In genomic region chr2:26495701-26496100, GRCm38 (mm10) we compare ENCODE assay signal across 9 mouse cellular contexts. TPM values are rescaled to one million over a fixed set of nuclear protein-coding genes. Genes with fewer than 3 reads are reported as not detected.
DNase-seq lines count a peak whose midpoint lies in the region; ATAC-seq and TF ChIP-seq lines count a peak whose summit lies in the region.
"Had no signal": no experiment of that assay in that cellular context is flagged by ENCODE, and none has a peak within 500 bp of the region (broad histone marks: within the 10 kb centered on the region; RNA-seq: fewer than 3 reads in every experiment).

No protein-coding gene starts in this region.

- no peak for TF ChIP-seq CTCF in layer of hippocampus, adult 2 months (conservative IDR thresholded peaks at IDR 0.05)

- no peak for DNase-seq in layer of hippocampus, adult 2 months (ENCODE audit: low spot score in 2 of 2)
- DNase-seq in layer of hippocampus, postnatal 10 days (ENCODE audit: low spot score in 2 of 2), result no peak
- DNase-seq in forebrain, embryonic 11.5 days (ENCODE audit: low spot score), result no peak
- no peak for DNase-seq in Muller cell, postnatal 12 days (ENCODE audit: inconsistent ontology term)
- DNase-seq: cerebellum, postnatal 36 days had no signal

- peak overlapping the region; percentile 93 for H3K27ac ChIP-seq in layer of hippocampus, adult 2 months
- no peak overlapping the region for H3K27ac ChIP-seq in forebrain, embryonic 11.5 days (ENCODE audit: low read depth, low read length)
- peak overlapping the region; percentile 88 for H3K27ac ChIP-seq in heart, embryonic 16.5 days (ENCODE audit: low read length)
- peak overlapping the region; percentile 45; the same call in 1 of the 2 replicates for H3K27ac ChIP-seq in midbrain, embryonic 15.5 days

- 89% methylated on average over 2 of the region's 2 CpGs for WGBS in forebrain, embryonic 11.5 days
- 66% methylated on average over 2 of the region's 2 CpGs for WGBS in heart, embryonic 16.5 days
- WGBS in midbrain, embryonic 15.5 days, result 72% methylated on average over 2 of the region's 2 CpGs

- no peaks in the 10 kb centered on the region for H3K27me3 ChIP-seq in forebrain, embryonic 11.5 days (ENCODE audit: control insufficient read depth, insufficient read depth, low read length)
- H3K27me3 ChIP-seq in heart, embryonic 16.5 days (ENCODE audit: control insufficient read depth, insufficient read depth, low read length), result no peaks in the 10 kb centered on the region
- no peaks in the 10 kb centered on the region for H3K27me3 ChIP-seq in midbrain, embryonic 15.5 days (replicated peaks)

- peaks cover 82% of the 10 kb centered on the region for H3K4me1 ChIP-seq in forebrain, embryonic 11.5 days (replicated peaks; ENCODE audit: control insufficient read depth, insufficient read depth, low read length)
- H3K4me1 ChIP-seq in heart, embryonic 16.5 days (ENCODE audit: control insufficient read depth, insufficient read depth, low read length), result peaks cover 75% of the 10 kb centered on the region
- H3K4me1 ChIP-seq in midbrain, embryonic 15.5 days, result peaks cover 86% of the 10 kb centered on the region

- peaks cover 4% of the 10 kb centered on the region; the same call in 1 of the 2 replicates for H3K36me3 ChIP-seq in forebrain, embryonic 11.5 days (ENCODE audit: control insufficient read depth, insufficient read depth, low read length)
- 0 out of 2 replicates have a peak, but pooled peaks cover 4% of the 10 kb centered on the region for H3K36me3 ChIP-seq in heart, embryonic 16.5 days (ENCODE audit: control insufficient read depth, insufficient read depth)
- no peaks in the 10 kb centered on the region for H3K36me3 ChIP-seq in midbrain, embryonic 15.5 days (replicated peaks)

- peak overlapping the region; percentile 10; the same call in 1 of the 2 replicates for H3K9ac ChIP-seq in forebrain, embryonic 11.5 days (ENCODE audit: low read length)
- no peak overlapping the region for H3K9ac ChIP-seq in heart, embryonic 16.5 days (ENCODE audit: low read length)
- no peak overlapping the region for H3K9ac ChIP-seq in midbrain, embryonic 15.5 days

- ATAC-seq in forebrain, embryonic 11.5 days (replicated peaks; ENCODE audit: low FRiP score), result no peak
- ATAC-seq in heart, embryonic 16.5 days (replicated peaks; ENCODE audit: extremely low read depth, insufficient read depth, low FRiP score), result no peak
- no peak for ATAC-seq in midbrain, embryonic 15.5 days (replicated peaks)
- no peak for ATAC-seq in monocyte, adult 5-6 weeks (replicated peaks; ENCODE audit: insufficient number of reproducible peaks, low FRiP score, low TSS enrichment, poor library complexity, severe bottlenecking)

- no peaks in the 10 kb centered on the region for H3K9me3 ChIP-seq in forebrain, embryonic 11.5 days (ENCODE audit: control insufficient read depth, low read length)
- H3K9me3 ChIP-seq in heart, embryonic 16.5 days (replicated peaks; ENCODE audit: control insufficient read depth, low read length), result no peaks in the 10 kb centered on the region
- H3K9me3 ChIP-seq in midbrain, embryonic 15.5 days, result no peaks in the 10 kb centered on the region

- H3K4me3 ChIP-seq in layer of hippocampus, adult 2 months, result no peak overlapping the region
- no peak overlapping the region for H3K4me3 ChIP-seq in forebrain, embryonic 11.5 days (ENCODE audit: low read depth, low read length)
- H3K4me3 ChIP-seq in heart, embryonic 16.5 days (ENCODE audit: low read length), result no peak overlapping the region
- no peak overlapping the region for H3K4me3 ChIP-seq in midbrain, embryonic 15.5 days
- H3K4me3 ChIP-seq: erythroblast, embryonic 14.5 days had no signal

- H3K4me2 ChIP-seq in forebrain, embryonic 11.5 days (ENCODE audit: low read depth, low read length, severe bottlenecking), result no peak overlapping the region; the same call in 1 of the 2 replicates
- H3K4me2 ChIP-seq in heart, embryonic 16.5 days (ENCODE audit: low read depth, low read length), result peak overlapping the region; percentile 51
- no peak overlapping the region for H3K4me2 ChIP-seq in midbrain, embryonic 15.5 days

RNA-seq across cellular contexts. Expression of gene Notch1, which starts 20.8 kb away (rescaled TPM):
- total RNA-seq in layer of hippocampus, adult 2 months (2021), result 10 to 100 TPM; 32.7 to 35.7 TPM
- total RNA-seq in layer of hippocampus, postnatal 10 days (2021), result 10 to 100 TPM; 43.9 to 46.7 TPM
- polyA plus RNA-seq in forebrain, embryonic 11.5 days (2014; fragmentation: Nextera tagmentation; extraction: Ambion mirVana), result 68.3 and 70.9 TPM in 2 replicates
- 17.9 and 21.8 TPM in 2 replicates for polyA plus RNA-seq in heart, embryonic 16.5 days (2015; fragmentation: Nextera tagmentation; extraction: Ambion mirVana)
- polyA plus RNA-seq in midbrain, embryonic 15.5 days (2015; fragmentation: Nextera tagmentation; extraction: Ambion mirVana), result 15.6 and 17.6 TPM in 2 replicates
- 11.6 to 22.2 TPM (median 13.8 TPM) in 3 replicates for total RNA-seq in monocyte, adult 5-6 weeks (2017)

RNA-seq across cellular contexts. Expression of gene Sec16a, which starts 50.7 kb away (rescaled TPM):
- total RNA-seq in layer of hippocampus, adult 2 months (2021), result 10 to 100 TPM; 49.3 to 51.3 TPM
- total RNA-seq in layer of hippocampus, postnatal 10 days (2021), result 10 to 100 TPM; 43.9 to 46.1 TPM
- 39.3 and 40.9 TPM in 2 replicates for polyA plus RNA-seq in forebrain, embryonic 11.5 days (2014; fragmentation: Nextera tagmentation; extraction: Ambion mirVana)
- polyA plus RNA-seq in heart, embryonic 16.5 days (2015; fragmentation: Nextera tagmentation; extraction: Ambion mirVana), result 14.5 and 14.8 TPM in 2 replicates
- 21.3 and 21.5 TPM in 2 replicates for polyA plus RNA-seq in midbrain, embryonic 15.5 days (2015; fragmentation: Nextera tagmentation; extraction: Ambion mirVana)
- total RNA-seq in monocyte, adult 5-6 weeks (2017), result 40.0 to 69.7 TPM (median 50.1 TPM) in 3 replicates
